Mouse (Mus musculus) liver, embryonic 14.5 days (tissue): ENCODE measurements around the gene Slc38a1.

ENCODE experiments used
- CTCF ChIP-seq: IDR thresholded peaks from 2 replicates; pipeline ENCODE4 v1.5.1; 2016; ENCODE audit warnings: antibody characterized with exemption, low read depth, control low read depth
- EP300 ChIP-seq: IDR thresholded peaks from 2 replicates; pipeline ENCODE4 v1.6.1; 2016; ENCODE audit warnings: antibody characterized with exemption, low read depth

DNA sequence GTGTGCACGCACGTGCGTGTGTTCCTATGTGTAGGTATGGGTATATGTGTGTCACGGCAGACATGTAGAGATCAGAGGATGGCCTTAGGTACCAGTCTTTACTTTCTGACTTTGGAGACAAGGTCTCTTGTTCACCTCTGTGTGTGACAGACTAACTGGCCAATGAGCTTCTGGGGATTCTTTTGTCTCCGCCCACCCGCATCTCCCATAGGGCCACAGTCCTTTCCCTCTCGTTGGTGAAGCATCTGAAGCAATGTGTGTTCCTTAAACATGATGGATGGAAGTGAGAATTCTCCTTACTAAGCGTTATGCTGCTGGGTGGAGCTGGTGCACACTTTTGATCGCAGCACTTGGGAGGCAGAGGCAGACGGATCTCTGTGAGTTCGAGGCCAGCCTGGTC, 32.3 kb upstream of the Slc38a1 start:
- no peak for TF ChIP-seq EP300
- no peak for TF ChIP-seq CTCF
